Mouse (Mus musculus) myocyte (in vitro differentiated cells): ENCODE data around the gene Pdzd8.

Source experiments
- MAX ChIP-seq: IDR thresholded peaks from one replicate; pipeline ENCODE4 v1.6.1; 2011; ENCODE audit warnings: low read depth, mild to moderate bottlenecking, control low read depth
- MYOG ChIP-seq, 3 experiments: IDR thresholded peaks; one replicate each; pipeline ENCODE4 v1.6.1; 2011; ENCODE audit warnings: control low read depth in 2 of 3, low read depth in 2 of 3, mild to moderate bottlenecking in 2 of 3; ENCODE audit not compliant: insufficient read length in 2 of 3, control insufficient read depth in 1 of 3, insufficient read depth in 1 of 3
- POLR2A ChIP-seq: IDR thresholded peaks from one replicate; pipeline ENCODE4 v1.6.1; 2011; ENCODE audit warnings: low read depth, mild to moderate bottlenecking, control low read depth, moderate library complexity; ENCODE audit not compliant: insufficient read length
- POLR2AphosphoS2 ChIP-seq: IDR thresholded peaks from one replicate; pipeline ENCODE4 v1.6.1; 2011; ENCODE audit warnings: low read depth, control low read depth; ENCODE audit not compliant: insufficient read length
- REST ChIP-seq: IDR thresholded peaks from one replicate; pipeline ENCODE4 v1.6.1; 2011; ENCODE audit warnings: mild to moderate bottlenecking, control low read depth, moderate library complexity; ENCODE audit not compliant: insufficient read depth, insufficient read length
- SRF ChIP-seq: IDR thresholded peaks from one replicate; pipeline ENCODE4 v1.6.1; 2011; ENCODE audit warnings: low read depth; ENCODE audit not compliant: control insufficient read depth, insufficient read length
- USF1 ChIP-seq: IDR thresholded peaks from one replicate; pipeline ENCODE4 v1.6.1; 2011; ENCODE audit warnings: low read depth, mild to moderate bottlenecking, control low read depth, moderate library complexity

- no peak for TF ChIP-seq POLR2A
- no peak for TF ChIP-seq REST
- TF ChIP-seq MYOG (IDR thresholded peaks at IDR 0.05; ENCODE audit: control insufficient read depth in 1 of 3, insufficient read depth in 1 of 3, insufficient read length in 2 of 3, low read depth in 2 of 3) = no peak
- TF ChIP-seq USF1 = no peak
- TF ChIP-seq SRF = no peak
- TF ChIP-seq MAX = no peak
- TF ChIP-seq POLR2AphosphoS2 = no peak
Measured at GRCm38 (mm10) chr19:59356843-59357595, 11.4 kb upstream of the Pdzd8 start.
